Mouse (Mus musculus) left cerebral cortex, adult 9 months (tissue): Measurements from ENCODE around the gene Cdc25b.
"Not testable (repeated sequence)": the region's sequence is repeated elsewhere in the genome, so short reads cannot be mapped to it uniquely, and the experiment has no call there.

ENCODE experiments used
- DNase-seq, 2 experiments: peaks; one replicate each; pipeline ENCODE4 v3.0.0; 2022; ENCODE audit warnings: low spot score in 2 of 2

The Cdc25b gene

DNA sequence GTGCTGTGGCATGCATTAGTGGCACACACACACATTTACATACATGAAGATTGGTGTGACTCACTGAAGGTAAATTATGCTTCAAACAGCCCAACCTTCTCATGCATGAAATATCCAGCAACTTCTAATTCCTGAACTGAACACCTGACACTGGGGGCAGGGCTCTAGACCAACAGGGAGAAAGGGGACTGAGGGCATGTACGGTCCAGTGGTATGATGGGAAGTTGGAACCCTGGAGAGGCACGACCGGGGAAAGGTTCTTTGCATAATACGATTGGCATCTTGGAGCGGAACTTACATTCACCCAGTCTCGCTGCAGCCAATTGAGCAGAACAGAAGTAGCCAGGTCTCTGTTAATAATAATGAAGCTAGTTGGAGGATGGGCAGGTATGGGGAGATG lies 38.4 kb downstream of the Cdc25b start:
- DNase-seq = no peak

DNA sequence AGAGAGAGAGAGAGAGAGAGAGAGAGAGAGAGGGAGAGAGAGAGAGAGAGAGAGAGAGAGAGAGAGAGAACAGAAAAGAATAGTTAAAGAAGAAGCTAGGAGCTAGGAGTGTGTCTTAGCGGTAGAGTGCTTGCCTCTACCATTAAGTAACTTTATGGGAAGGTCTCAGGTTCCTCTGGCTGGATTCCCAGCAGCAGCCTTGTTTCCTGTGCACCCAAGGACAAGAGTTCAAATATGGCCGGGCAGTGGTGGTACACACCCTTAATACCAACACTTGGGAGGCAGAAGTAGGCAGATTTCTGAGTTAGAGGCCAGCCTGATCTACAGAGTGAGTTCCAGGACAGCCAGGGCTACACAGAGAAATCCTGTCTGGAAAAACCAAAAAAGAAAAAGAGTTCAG lies 39.9 kb downstream of the Cdc25b start:
- not testable (repeated sequence) for DNase-seq

DNA sequence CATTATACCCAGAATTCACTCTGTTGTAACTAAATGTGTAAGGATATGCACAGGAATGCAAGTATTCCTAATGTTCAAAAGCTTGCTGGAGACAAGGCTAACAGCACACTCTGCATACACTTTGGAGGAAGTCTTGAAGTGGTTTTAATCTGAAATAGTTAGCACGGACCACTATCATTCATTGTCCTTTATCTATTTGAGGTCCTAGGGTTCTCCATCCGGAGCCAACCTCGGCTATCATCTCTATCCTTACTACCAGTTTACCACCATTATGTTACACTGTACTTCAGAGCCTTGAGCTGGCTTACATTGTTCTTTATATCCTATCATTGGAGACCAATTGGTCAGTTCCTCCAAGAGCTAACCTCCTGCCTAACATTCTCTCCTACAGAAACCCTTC lies 40.5 kb downstream of the Cdc25b start:
- no peak for DNase-seq

DNA sequence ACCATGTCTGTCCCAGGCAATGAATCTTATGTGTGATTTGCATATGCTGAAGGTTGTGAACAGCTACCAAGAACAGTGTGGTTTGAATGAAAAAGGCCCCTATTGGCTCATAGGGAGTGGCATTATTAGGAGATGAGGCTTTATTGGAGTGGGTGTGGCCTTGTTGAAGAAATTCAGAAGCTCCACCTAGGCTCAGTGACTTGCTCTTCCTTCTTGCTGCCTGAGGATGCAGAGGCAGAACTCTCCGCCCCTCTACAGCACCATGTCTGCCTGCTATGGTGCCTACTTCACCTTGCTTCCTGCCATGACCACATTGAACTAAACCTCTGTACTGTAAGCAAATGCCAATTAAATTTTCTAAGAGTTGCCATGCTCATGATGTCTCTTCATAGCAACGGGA lies 45.8 kb downstream of the Cdc25b start:
- DNase-seq = no peak

DNA sequence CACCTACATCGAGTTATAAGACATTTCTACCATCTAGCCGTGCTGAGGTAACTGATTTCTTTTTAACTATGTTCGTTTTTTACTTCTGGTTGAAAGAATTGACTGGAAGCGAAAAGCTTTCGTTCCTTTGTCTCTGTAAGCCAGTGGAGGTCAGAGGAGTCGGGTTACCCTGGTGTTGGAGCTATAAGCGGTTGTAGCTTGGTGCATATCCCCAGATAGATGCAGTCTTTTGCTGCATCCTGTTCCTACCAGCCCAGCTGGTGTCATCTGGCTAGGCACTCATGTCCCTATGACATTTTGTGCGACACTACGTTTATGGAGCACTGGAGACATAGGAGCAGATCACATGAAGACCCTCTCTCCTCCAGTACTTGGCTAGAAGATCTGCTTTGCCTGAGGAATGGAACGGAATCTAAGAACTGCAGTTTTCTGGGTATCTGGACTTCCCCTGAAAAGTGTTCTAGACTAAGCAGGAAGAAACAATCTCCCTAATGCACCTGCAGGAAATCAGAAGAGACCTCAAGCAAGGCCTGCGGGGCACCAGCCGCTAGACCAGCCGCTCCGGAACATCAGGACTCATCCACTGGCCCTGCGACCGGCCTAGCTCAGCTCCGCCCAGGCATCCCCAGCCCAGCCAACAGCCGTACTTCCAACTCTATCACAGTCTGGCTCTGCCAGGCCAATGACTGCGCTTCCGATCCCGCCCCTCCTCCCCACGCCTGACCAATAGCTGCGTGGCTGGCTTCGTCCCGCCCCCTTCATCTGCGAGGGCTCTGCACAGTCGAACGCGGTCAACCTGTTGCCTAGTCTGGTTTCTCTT lies 46.8 kb downstream of the Cdc25b start, which contains the start of gene Mavs:
Gene Mavs, plus strand, starts transcription at position 757 of the 820 bp plus-strand sequence.
- DNase-seq = peak; percentile 82 to 94

DNA sequence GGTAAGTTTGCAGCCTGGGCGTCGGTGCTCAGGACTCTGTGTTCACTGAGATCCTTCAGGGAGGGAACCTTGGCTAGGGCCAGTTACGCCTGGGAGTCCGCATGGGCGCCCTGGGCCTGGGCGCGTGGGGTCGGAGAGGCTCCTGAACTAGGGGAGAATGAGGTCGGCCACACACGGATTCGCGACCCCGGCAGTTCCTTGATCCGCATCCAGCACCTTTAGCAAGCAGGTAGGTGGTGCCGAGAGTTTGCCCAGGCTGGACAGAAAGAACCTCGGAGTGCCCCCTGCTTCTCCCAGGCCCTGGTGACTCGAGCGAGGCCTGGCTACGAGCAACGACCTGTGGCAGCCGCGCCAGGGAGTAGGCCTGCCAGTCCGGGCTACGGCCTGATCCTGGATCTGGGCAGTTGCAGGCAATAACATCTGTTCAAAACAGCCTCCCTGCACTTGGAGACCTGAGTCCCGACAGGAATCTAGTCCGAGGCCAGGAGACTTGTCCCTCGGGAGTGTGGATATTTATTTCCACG lies 47.4 kb downstream of the Cdc25b start:
- no peak for DNase-seq

DNA sequence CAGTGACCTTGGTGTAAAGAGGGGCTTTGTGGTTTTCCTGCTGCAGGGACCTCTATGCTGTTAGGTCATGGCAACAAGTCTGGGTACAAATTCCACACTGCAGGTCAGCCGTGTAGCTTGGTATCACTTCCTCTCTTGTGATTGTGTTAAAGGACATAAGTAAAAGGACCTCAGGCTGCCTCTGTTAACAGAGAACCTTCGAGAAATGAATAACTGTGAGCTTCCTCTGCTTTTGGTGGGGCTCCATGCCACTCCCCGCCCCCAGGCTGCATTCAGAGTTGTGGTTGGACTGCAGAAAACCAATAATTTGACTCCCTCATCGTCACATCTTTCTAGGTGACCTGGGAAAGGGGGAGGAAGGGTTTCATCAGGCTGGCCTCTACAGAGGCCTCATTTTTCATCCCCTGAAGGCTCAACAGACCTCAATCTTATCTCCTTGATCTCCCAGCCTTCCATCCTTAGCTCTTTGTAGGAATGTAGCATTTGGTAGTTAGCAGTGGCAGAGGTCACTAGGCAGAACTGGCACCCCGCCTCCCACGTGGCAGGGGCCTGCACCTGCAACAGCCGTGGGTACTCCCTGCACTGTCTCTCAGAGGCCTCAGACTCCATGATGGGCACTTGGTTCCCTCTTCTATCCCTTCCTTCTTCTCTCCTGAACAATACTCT lies 48.4 kb downstream of the Cdc25b start:
- no peak for DNase-seq

DNA sequence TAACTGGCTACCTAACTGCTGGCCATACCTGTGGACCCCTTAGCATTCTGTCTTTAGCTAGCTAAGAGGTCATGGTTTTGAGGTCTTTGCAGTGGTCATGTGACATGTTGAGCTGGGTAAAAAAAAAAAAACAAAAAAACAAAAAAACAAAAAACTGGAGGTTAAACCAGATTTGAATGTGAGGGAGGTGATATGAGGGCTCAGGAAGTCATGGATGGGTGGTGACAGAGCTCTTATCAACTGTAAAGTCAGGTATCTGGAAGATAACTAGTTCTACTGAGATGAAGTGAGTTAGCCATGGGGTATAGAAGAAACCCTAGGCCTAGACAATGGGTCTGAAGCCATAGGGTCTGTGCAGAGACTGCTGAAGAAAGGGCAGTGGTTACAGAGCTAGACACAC lies 55.4 kb downstream of the Cdc25b start:
- DNase-seq = no peak

DNA sequence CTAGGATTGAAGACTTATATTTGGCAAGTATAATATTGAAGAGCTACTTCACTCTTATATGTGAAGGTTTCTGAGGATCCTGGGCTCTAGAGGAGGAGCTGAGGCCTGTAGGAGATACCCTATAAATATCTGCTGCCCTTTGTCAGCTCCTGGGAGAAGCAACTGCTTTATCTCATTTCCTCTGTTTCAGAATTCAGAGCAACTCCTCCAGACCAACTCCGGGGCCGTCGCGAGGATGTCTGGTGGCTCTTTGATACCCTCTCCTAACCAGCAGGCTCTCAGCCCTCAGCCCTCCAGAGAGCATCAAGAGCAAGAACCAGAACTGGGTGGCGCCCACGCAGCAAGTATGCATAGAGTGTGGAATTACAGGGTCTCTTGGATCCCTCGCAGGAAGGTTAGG lies 56.2 kb downstream of the Cdc25b start:
- no peak for DNase-seq
